Mouse (Mus musculus) layer of hippocampus, postnatal 36 days (tissue): Measurements from ENCODE around the gene Ubap1l. TPM values are rescaled to one million over a fixed set of nuclear protein-coding genes. Genes with fewer than 3 reads are reported as not detected.

Source experiments
- DNase-seq, 2 experiments: peaks; one replicate each; pipeline ENCODE4 v3.0.0; 2022
- total RNA-seq, 2 experiments: library from RNA; stranded (reverse); gene quantifications; 2 replicates each; pipeline ENCODE4 v1.2.3; 2021

Ubap1l gene
- total RNA-seq, result 1 to 10 TPM; 3.5 to 4.9 TPM

- no peak for DNase-seq
Measured at GRCm38 (mm10) chr9:65360641-65361448, at the start of gene Ubap1l. TSS of gene Ubap1l (plus strand) at chr9:65361041.

- no peak for DNase-seq
Measured at GRCm38 (mm10) chr9:65312669-65313357, 48.0 kb upstream of the Ubap1l start.

GRCm38 (mm10) chr9:65313846-65314245 is 47.0 kb upstream of the Ubap1l start:
- DNase-seq, result no peak

DNA sequence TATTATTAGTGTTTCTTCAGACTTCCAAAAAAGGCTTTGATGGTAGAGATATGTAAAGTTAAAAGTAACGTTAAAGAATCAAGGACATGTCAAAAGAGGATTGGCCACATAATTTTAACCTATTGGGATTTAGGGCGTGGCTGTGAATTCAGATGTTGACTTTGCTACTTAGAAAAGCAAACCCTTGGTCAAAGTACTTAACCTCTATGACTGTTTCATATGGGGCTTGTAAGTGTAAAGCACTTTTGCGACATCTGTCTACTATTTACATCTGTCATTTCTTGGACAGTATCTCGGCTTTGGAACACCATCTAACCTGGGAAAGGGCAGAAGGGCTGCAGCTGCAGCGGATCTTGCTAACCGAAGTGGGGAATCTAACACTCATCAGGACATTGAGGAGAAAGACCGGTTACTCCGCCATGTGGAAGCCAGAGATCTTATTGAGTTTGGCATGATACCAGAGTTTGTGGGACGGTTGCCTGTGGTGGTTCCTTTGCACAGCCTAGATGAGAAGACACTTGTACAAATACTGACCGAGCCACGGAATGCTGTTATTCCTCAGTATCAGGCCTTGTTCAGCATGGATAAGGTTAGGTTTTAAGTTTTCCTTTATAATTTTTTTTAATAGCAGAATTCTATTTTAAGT is 38.5 kb upstream of the Ubap1l start:
- DNase-seq, result no peak

DNA sequence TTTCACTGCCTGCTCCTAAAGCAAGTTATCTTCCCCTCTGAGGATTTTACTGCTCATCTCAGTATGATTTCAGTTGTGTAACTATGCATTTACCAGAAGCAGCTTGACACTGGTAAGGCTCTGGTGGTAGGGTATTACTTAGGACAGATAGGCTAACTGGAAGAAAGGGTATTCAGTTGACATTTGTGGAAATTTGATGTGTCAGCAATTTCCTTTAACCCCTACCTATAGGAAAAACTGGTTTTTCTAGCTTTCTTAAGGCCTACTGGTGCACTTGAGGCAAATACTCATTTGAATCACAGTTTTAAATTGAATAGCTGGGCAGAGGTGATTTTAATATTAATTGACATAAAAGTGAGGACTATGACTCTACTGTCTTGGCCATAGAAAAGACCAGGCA is 34.9 kb upstream of the Ubap1l start:
- no peak for DNase-seq

GRCm38 (mm10) chr9:65327371-65327770 is 33.5 kb upstream of the Ubap1l start:
- DNase-seq, result no peak

GRCm38 (mm10) chr9:65333958-65334357 is 26.9 kb upstream of the Ubap1l start:
- no peak for DNase-seq

DNA sequence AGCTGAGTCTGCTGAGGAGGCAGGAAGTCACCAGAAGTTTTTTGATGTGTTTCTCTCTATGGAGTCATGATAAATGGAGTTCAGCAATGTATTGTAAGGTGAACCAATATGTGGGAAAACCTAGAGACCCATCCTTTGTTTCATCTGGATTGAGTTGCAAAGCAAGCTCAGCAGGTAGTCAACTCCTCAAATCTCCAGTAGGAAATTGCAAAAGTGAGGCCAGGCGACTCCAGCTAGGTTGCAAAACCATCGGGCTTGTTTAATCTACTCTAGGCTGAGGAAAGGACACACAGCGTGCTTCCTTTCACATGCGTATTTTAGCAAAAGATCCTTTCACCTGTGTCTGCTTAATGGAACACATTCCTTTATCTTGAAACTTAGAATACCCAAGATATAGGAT is 21.7 kb upstream of the Ubap1l start:
- no peak for DNase-seq

DNA sequence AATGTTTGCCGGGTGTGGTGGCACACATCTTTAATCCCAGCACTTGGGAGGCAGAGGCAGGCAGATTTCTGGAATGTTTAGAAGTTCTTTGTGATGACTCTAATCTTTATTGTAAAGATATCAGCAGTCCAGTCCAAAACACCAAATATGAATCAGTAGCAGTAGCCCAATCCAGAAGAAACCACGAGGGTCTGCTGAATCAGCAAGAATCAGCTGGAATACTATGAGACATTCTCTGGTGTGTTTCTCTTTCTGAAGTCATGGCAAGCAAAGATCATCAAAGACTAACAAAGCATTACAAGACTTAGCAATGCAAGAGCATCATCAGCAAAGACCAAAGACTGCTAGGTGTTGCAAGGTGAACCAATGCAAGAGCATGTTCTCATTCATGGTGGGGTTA is 20.4 kb upstream of the Ubap1l start:
- no peak for DNase-seq

GRCm38 (mm10) chr9:65345439-65345838 is 15.4 kb upstream of the Ubap1l start:
- peak in 1 of 2 experiments; percentile 5 for DNase-seq

DNA sequence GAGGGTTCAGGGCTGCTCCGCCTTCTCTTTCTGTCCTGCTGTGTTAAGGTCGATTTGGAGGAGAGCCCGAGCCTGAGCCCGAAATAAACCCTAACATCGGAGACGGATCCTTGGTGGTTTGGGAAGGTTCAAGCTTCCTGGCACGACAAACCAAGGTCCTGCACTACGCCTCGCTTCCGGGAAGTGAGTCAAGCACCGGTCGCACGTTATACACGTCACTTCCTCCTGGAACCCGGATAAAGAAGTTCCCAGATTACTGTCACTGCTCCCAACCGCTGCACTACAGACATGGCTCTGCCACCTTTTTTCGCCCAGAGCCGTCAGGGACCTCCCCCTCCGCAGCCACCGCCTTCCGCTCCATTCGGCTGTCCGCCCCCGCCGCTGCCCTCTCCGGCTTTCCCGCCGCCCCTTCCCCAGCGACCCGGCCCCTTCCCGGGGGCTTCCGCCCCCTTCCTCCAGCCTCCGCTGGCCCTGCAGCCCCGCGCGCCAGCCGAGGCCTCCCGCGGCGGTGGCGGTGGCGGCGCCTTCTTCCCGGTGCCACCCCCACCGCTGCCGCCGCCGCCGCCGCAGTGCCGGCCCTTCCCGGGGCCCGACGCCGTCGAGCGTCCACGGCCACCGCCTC is 14.9 kb upstream of the Ubap1l start, which contains the start of gene Pdcd7:
Pdcd7 (plus strand) TSS at position 251 of the 622 bp plus-strand sequence.
- peak; percentile 93 to 96 for DNase-seq

DNA sequence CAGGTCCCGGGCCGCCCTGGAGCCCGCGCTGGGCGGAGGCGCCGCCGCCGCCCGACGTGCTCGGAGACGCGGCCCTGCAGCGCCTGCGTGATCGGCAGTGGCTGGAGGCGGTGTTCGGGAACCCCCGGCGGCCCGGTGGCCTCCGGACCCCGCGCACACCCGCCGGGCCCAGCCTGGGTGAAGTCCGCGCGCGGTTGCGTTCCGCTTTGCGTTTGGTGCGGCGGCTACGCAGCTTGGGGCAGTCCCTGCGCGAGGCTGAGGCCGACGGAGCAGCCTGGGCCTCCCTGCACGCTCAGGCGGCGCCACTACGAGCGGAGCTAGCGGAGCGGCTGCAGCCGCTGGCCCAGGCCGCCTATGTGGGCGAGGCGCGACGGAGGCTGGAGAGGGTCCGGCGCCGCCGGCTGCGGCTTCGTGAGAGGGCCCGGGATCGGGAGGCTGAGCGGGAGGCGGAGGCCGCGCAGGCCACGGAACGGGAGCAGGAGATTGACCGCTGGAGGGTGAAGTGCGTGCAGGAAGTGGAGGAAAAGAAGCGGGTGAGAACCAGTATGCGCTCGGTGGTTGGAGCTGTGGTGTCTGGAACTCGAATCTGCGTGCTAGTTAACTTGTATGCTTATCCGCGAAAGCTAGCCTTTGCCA is 14.2 kb upstream of the Ubap1l start:
- peak; percentile 44 to 47 for DNase-seq

- no peak for DNase-seq
Measured at GRCm38 (mm10) chr9:65347112-65347850, 13.6 kb upstream of the Ubap1l start.

DNA sequence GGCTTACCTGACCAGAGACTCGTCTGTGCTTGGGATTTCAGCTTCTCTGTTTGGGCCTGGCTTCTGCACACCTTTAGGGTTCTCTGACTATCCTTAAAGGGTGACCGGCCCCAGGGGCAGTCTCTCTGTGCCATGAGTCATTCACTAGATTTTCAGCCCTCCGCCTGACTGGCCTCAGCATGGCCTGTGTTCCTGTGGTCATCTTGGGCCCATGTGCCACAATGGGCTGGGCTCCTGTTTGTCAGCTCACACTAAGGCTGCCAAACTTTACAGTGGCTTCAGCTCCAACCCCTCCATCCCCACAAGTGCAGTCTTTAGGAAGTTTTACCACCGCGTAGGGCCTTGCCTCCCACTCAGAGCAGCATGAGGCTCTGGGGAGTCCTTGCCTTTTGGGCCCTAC is 7.6 kb upstream of the Ubap1l start:
- DNase-seq, result no peak

GRCm38 (mm10) chr9:65356561-65356960 is 4.3 kb upstream of the Ubap1l start:
- DNase-seq, result no peak

DNA sequence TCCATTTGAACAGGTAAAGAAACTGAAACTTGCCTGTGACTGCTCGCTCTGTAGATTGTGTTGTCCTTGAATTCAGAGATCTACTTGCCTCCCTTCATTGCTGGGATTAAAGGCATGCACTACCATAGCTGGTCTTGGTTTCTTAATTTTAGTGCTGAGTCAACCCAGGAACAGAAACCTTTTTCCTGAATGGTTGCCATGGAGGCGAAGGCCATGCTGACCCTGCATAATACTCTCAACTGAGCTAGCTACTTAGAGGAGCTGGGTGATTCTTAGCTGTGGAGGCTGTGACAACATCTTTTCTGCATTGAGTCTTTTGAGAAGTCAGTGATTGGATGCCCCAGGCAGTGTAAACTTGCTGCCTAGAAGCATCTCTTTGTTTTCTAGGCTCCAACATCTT is 3.9 kb upstream of the Ubap1l start:
- no peak for DNase-seq

DNA sequence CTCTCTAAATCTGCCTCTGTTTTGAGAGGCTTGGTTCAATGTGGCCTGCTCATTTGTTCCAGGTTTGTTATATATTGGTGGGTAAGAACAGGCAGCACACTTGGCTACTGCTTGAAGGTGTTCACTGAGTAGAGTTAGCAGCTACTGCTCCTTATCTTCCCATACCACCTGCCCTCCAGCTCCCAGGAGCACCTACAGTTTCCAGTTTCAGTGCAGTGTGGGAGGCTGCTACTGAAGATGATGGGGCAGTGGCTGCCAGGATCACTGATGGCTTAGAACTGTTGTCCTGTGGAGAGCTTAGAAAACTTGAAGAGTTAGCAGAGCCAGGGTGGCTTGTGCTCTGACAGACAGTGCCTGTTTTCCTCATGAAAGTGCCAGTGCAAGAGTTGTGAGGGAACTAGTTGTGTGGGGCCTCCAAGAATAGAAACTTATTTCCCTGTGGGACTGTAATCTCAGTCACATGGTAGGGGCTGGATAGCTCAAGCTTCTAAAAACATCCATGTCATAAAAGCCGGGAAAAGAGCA is 1.8 kb upstream of the Ubap1l start:
- DNase-seq, result no peak

- DNase-seq, result no peak
Measured at GRCm38 (mm10) chr9:65363684-65364083, 2.8 kb downstream of the Ubap1l start.

DNA sequence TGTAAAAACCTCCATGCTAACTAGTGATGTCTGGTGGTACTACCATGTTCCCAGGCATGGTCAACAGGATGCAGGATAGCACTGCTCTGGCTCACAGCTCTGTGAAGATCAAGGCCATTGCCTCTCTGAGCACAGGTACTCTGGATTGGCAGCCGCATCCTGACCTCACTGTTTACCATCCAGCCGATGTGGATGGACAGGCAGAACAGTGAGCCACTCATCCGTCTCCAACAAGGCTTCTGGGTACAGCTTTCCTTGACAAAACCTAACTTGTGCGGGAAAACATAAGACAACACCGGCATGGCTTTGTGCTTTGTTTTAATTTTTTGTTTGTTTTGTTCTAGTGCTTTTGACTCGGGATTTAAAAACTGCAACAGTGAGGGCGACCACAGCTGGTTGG is 4.9 kb downstream of the Ubap1l start:
- DNase-seq, result no peak

DNA sequence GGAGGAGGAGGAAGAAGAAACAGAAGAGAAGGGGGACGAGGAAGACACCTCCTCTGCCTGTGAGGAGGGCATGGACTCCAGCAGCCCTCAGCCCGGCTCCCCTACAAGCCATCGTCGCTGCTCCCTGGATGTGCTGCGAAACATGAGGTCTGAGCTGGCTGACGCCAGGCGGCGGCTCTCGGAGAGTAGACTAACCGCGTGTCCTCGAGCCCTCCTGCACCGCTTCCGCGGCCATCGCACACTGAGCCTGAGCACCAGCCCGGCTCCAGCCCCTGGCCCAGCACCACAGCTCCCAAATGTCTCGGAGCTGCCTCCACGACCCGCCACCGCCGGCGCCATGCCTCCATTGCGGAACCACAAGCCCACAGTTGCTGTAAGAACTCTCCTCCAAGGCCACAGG is 10.9 kb downstream of the Ubap1l start:
- DNase-seq, result no peak

- no peak for DNase-seq
Measured at GRCm38 (mm10) chr9:65372449-65372848, 11.6 kb downstream of the Ubap1l start.
